9 mouse cellular contexts compared by ENCODE assay signal in genomic region chr14:34499664-34500063, GRCm38 (mm10). TPM values are rescaled to one million over a fixed set of nuclear protein-coding genes. Genes with fewer than 3 reads are reported as not detected.
DNase-seq lines count a peak whose midpoint lies in the region; ATAC-seq and TF ChIP-seq lines count a peak whose summit lies in the region.
"Had no signal": no experiment of that assay in that cellular context is flagged by ENCODE, and none has a peak within 500 bp of the region (broad histone marks: within the 10 kb centered on the region; RNA-seq: fewer than 3 reads in every experiment).

No protein-coding gene starts in this region.

- DNase-seq in kidney, postnatal 0 days (ENCODE audit: low spot score), result no peak
- no peak for DNase-seq in kidney, postnatal 25 days
- no peak for DNase-seq in embryo, embryonic 10 days (ENCODE audit: low spot score)
- DNase-seq: right cerebral cortex, postnatal 14 days had no signal

- no peaks in the 10 kb centered on the region for H3K9me3 ChIP-seq in kidney, postnatal 0 days (replicated peaks; ENCODE audit: low read length)
- H3K9me3 ChIP-seq in forebrain, embryonic 15.5 days, result no peaks in the 10 kb centered on the region
- no peaks in the 10 kb centered on the region for H3K9me3 ChIP-seq in intestine, embryonic 16.5 days (ENCODE audit: control insufficient read depth, low read length)
- no peaks in the 10 kb centered on the region for H3K9me3 ChIP-seq in neural tube, embryonic 15.5 days (replicated peaks)
- H3K9me3 ChIP-seq in liver, embryonic 12.5 days (replicated peaks), result no peaks in the 10 kb centered on the region

- peak overlapping the region; percentile 63; the same call in 1 of the 2 replicates for H3K4me2 ChIP-seq in kidney, postnatal 0 days (ENCODE audit: low read length)
- peak overlapping the region; percentile 53 for H3K4me2 ChIP-seq in forebrain, embryonic 15.5 days (replicated peaks)
- H3K4me2 ChIP-seq in intestine, embryonic 16.5 days (ENCODE audit: low read depth, low read length), result peak overlapping the region; percentile 68; the same call in 1 of the 2 replicates
- H3K4me2 ChIP-seq in neural tube, embryonic 15.5 days, result peak overlapping the region; percentile 70
- H3K4me2 ChIP-seq in liver, embryonic 12.5 days, result no peak overlapping the region

- H3K9ac ChIP-seq in kidney, postnatal 0 days (ENCODE audit: low read depth, low read length), result no peak overlapping the region
- no peak overlapping the region for H3K9ac ChIP-seq in forebrain, embryonic 15.5 days (replicated peaks)
- H3K9ac ChIP-seq in intestine, embryonic 16.5 days (ENCODE audit: low read depth, low read length), result no peak overlapping the region
- H3K9ac ChIP-seq in neural tube, embryonic 15.5 days (replicated peaks), result no peak overlapping the region
- H3K9ac ChIP-seq in liver, embryonic 12.5 days, result no peak overlapping the region; the same call in 1 of the 2 replicates

- H3K4me1 ChIP-seq in kidney, postnatal 0 days (replicated peaks; ENCODE audit: insufficient read depth, low read length), result no peaks in the 10 kb centered on the region; the same call in 1 of the 2 replicates
- H3K4me1 ChIP-seq in forebrain, embryonic 15.5 days, result peaks cover 51% of the 10 kb centered on the region
- H3K4me1 ChIP-seq in intestine, embryonic 16.5 days (ENCODE audit: control insufficient read depth, insufficient read depth, low read length), result peaks cover 22% of the 10 kb centered on the region
- H3K4me1 ChIP-seq in neural tube, embryonic 15.5 days, result peaks cover 39% of the 10 kb centered on the region
- H3K4me1 ChIP-seq in liver, embryonic 12.5 days, result peaks cover 27% of the 10 kb centered on the region

- no peak for TF ChIP-seq CTCF in kidney, postnatal 0 days (IDR thresholded peaks at IDR 0.05; ENCODE audit: low read depth)

- no peak overlapping the region for H3K27ac ChIP-seq in kidney, postnatal 0 days
- H3K27ac ChIP-seq in forebrain, embryonic 15.5 days (replicated peaks), result no peak overlapping the region
- no peak overlapping the region for H3K27ac ChIP-seq in intestine, embryonic 16.5 days (ENCODE audit: low read length)
- H3K27ac ChIP-seq in neural tube, embryonic 15.5 days (replicated peaks), result no peak overlapping the region
- no peak overlapping the region for H3K27ac ChIP-seq in liver, embryonic 12.5 days

- no peaks in the 10 kb centered on the region for H3K27me3 ChIP-seq in kidney, postnatal 0 days (ENCODE audit: insufficient read depth, low read length)
- H3K27me3 ChIP-seq in forebrain, embryonic 15.5 days, result no peaks in the 10 kb centered on the region
- H3K27me3 ChIP-seq in intestine, embryonic 16.5 days (replicated peaks; ENCODE audit: control insufficient read depth, insufficient read depth, low read length), result no peaks in the 10 kb centered on the region
- no peaks in the 10 kb centered on the region for H3K27me3 ChIP-seq in neural tube, embryonic 15.5 days (replicated peaks)
- H3K27me3 ChIP-seq in liver, embryonic 12.5 days (replicated peaks), result peaks cover 54% of the 10 kb centered on the region

- ATAC-seq in kidney, postnatal 0 days (replicated peaks; ENCODE audit: low FRiP score, low read depth), result no peak
- no peak for ATAC-seq in forebrain, embryonic 15.5 days (replicated peaks)
- no peak for ATAC-seq in intestine, embryonic 16.5 days
- no peak for ATAC-seq in neural tube, embryonic 15.5 days (ENCODE audit: low FRiP score)
- no peak for ATAC-seq in liver, embryonic 12.5 days

- H3K4me3 ChIP-seq in kidney, postnatal 0 days (replicated peaks; ENCODE audit: low read depth, low read length), result no peak overlapping the region
- H3K4me3 ChIP-seq in forebrain, embryonic 15.5 days, result peak overlapping the region; percentile 87; the same call in 1 of the 2 replicates
- no peak overlapping the region for H3K4me3 ChIP-seq in intestine, embryonic 16.5 days (ENCODE audit: low read length)
- H3K4me3 ChIP-seq in neural tube, embryonic 15.5 days (replicated peaks), result peak overlapping the region; percentile 80; the same call in 1 of the 2 replicates
- no peak overlapping the region for H3K4me3 ChIP-seq in liver, embryonic 12.5 days

- no peaks in the 10 kb centered on the region for H3K36me3 ChIP-seq in kidney, postnatal 0 days (ENCODE audit: insufficient read depth, low read length)
- no peaks in the 10 kb centered on the region for H3K36me3 ChIP-seq in forebrain, embryonic 15.5 days
- no peaks in the 10 kb centered on the region for H3K36me3 ChIP-seq in intestine, embryonic 16.5 days (ENCODE audit: control insufficient read depth, insufficient read depth, low read length)
- no peaks in the 10 kb centered on the region for H3K36me3 ChIP-seq in neural tube, embryonic 15.5 days
- no peaks in the 10 kb centered on the region for H3K36me3 ChIP-seq in liver, embryonic 12.5 days

- 54% methylated on average over 4 of the region's 4 CpGs for WGBS in kidney, postnatal 0 days
- 54% methylated on average over 4 of the region's 4 CpGs for WGBS in forebrain, embryonic 15.5 days
- WGBS in intestine, embryonic 16.5 days, result 54% methylated on average over 4 of the region's 4 CpGs
- 67% methylated on average over 4 of the region's 4 CpGs for WGBS in neural tube, embryonic 15.5 days
- 62% methylated on average over 4 of the region's 4 CpGs for WGBS in liver, embryonic 12.5 days (ENCODE audit: insufficient replicate concordance)

RNA-seq across cellular contexts. Expression of gene Bmpr1a, which starts 3.5 kb away (rescaled TPM):
- polyA plus RNA-seq in kidney, postnatal 0 days (2015; fragmentation: Nextera tagmentation; extraction: Ambion mirVana), result 35.8 and 37.1 TPM in 2 replicates
- 23.4 and 24.7 TPM in 2 replicates for polyA plus RNA-seq in forebrain, embryonic 15.5 days (2015; fragmentation: Nextera tagmentation; extraction: Ambion mirVana)
- 11.0 and 15.6 TPM in 2 replicates for polyA plus RNA-seq in intestine, embryonic 16.5 days (2015; fragmentation: Nextera tagmentation; extraction: Ambion mirVana)
- 19.0 and 23.4 TPM in 2 replicates for polyA plus RNA-seq in neural tube, embryonic 15.5 days (2015; fragmentation: Nextera tagmentation; extraction: Ambion mirVana)
- 8.6 and 8.8 TPM in 2 replicates for polyA plus RNA-seq in liver, embryonic 12.5 days (2016; fragmentation: Nextera tagmentation; extraction: Ambion mirVana)

RNA-seq across cellular contexts. Expression of gene 9230112D13Rik, which starts 22.9 kb away (rescaled TPM):
- not detected in 2 replicates for polyA plus RNA-seq in kidney, postnatal 0 days (2015; fragmentation: Nextera tagmentation; extraction: Ambion mirVana)
- not detected in 2 replicates for polyA plus RNA-seq in forebrain, embryonic 15.5 days (2015; fragmentation: Nextera tagmentation; extraction: Ambion mirVana)
- not detected in 2 replicates for polyA plus RNA-seq in intestine, embryonic 16.5 days (2015; fragmentation: Nextera tagmentation; extraction: Ambion mirVana)
- polyA plus RNA-seq in neural tube, embryonic 15.5 days (2015; fragmentation: Nextera tagmentation; extraction: Ambion mirVana), result not detected in 2 replicates
- not detected in 2 replicates for polyA plus RNA-seq in liver, embryonic 12.5 days (2016; fragmentation: Nextera tagmentation; extraction: Ambion mirVana)
- polyA plus RNA-seq: embryonic facial prominence, embryonic 11.5 days had no signal

Comparison
In these comparisons a context has a peak if more than half of its experiments do, and no peak if none do; other contexts are left out.
1. H3K4me3 ChIP-seq: peak in forebrain, embryonic 15.5 days (single experiment) and neural tube, embryonic 15.5 days (single experiment); none in kidney, postnatal 0 days (single experiment), intestine, embryonic 16.5 days (single experiment) and liver, embryonic 12.5 days (single experiment).